Mouse (Mus musculus) kidney, adult 2 months (tissue): ENCODE measurements around the gene Ppfibp1.

Experiments
- CTCF ChIP-seq: fragments of 200-500 bp; conservative IDR thresholded peaks from 2 replicates; pipeline ENCODE4 v1.5.1; 2011; ENCODE audit warnings: low read depth, mild to moderate bottlenecking, control low read depth, low read length, moderate library complexity, mixed read lengths; ENCODE audit not compliant: insufficient read depth, insufficient read length
- POLR2A ChIP-seq: fragments of 200-500 bp; IDR thresholded peaks from one replicate; pipeline ENCODE4 v1.6.1; 2011; ENCODE audit warnings: low read depth, low read length, control low read depth

DNA sequence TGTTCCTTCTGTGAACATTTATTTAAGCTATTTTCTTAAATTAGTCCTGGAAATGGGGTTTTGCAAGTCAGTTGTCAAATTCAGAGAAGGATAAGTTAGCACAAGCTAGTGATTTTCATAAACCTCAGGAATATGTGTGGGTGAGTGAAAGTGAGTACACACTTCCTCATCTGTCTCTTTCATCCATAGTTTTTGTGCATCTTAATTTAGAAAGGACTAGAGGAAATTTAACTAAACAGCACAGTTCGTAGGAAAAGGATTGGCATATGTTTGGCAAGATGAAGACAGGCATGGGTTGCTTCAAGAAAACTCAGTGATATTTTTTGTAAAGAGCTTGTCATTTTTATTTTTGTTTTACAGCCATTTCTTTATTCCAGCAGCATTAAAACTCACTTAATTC is 68.7 kb downstream of the Ppfibp1 start:
- no peak for TF ChIP-seq POLR2A
- no peak for TF ChIP-seq CTCF
